Mouse (Mus musculus): ENCODE results near the gene Frmd4b. TPM values are rescaled to one million over a fixed set of nuclear protein-coding genes. Genes with fewer than 3 reads are reported as not detected.

Frmd4b gene
- polyA plus RNA-seq, 1 experiment from 2014 or later: 34.7 TPM

DNA sequence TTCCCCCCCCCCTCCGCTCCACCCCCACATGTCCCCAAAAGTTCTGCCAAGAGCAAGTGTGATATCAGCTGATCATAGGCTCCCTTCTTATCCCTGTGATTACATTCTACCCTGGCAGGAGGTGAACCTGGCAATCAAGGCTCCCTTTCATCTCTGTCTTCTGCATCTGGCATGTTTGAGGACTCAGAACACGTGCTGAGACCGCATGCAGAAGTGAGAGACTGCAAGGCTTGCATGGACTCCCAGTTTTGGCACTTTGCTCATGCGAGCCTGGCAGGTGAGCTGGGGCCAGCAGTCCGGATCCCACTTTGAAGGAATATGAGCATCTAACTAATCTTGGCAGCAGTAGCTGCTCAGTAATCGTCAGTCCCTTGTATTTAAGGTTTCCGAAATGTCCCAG, 39.1 kb downstream of the Frmd4b start:
- no peaks in the 10 kb centered on the region for H3K27me3 ChIP-seq
- no peak overlapping the region for H3K9ac ChIP-seq
- no peaks in the 10 kb centered on the region for H3K9me3 ChIP-seq (replicated peaks)
- H3K36me3 ChIP-seq (ENCODE audit: poor library complexity, severe bottlenecking): no peaks in the 10 kb centered on the region
- no peak overlapping the region for H3K4me3 ChIP-seq
- H3K4me2 ChIP-seq: no peak overlapping the region
- ATAC-seq: peak; percentile 63
- H3K27ac ChIP-seq: peak overlapping the region; percentile 37
- WGBS: 71% methylated on average over 7 of the region's 7 CpGs
- H3K4me1 ChIP-seq: peaks cover 44% of the 10 kb centered on the region

DNA sequence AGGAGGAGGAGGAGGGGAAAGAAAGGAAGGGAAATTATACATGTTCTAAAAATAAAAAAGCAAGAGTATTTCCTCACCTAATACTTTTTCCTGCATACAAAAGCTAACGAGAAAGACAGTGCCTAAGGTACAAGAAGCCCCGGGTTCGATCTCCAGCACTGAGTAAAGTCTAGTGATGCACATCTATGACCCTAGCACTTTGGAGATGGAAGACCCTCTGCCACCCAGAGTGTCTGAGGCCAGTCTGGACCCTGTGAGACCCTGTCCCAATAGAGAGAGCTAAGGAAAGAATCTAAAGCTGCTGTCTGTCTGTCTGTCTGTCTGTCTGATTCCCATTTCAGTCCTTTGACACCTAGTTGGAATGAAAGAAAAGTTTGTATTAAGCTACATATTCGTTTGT, 40.0 kb downstream of the Frmd4b start:
- no peak for ATAC-seq
- H3K27me3 ChIP-seq: no peaks in the 10 kb centered on the region
- peak overlapping the region; percentile 1; the same call in 1 of the 2 replicates for H3K9ac ChIP-seq
- H3K36me3 ChIP-seq (ENCODE audit: poor library complexity, severe bottlenecking): no peaks in the 10 kb centered on the region
- H3K4me3 ChIP-seq: no peak overlapping the region
- H3K27ac ChIP-seq: peak overlapping the region; percentile 83
- peak overlapping the region; percentile 27; the same call in 1 of the 2 replicates for H3K4me2 ChIP-seq
- H3K9me3 ChIP-seq (replicated peaks): no peaks in the 10 kb centered on the region
- WGBS: 43% methylated on average over 4 of the region's 4 CpGs
- H3K4me1 ChIP-seq: peaks cover 36% of the 10 kb centered on the region

- H3K4me3 ChIP-seq: no peak overlapping the region
- peak overlapping the region; percentile 1; the same call in 1 of the 2 replicates for H3K9ac ChIP-seq
- peak overlapping the region; percentile 83 for H3K27ac ChIP-seq
- H3K9me3 ChIP-seq (replicated peaks): no peaks in the 10 kb centered on the region
- H3K4me1 ChIP-seq: peaks cover 33% of the 10 kb centered on the region
- WGBS: 15% methylated on average over 7 of the region's 7 CpGs
- H3K36me3 ChIP-seq (ENCODE audit: poor library complexity, severe bottlenecking): no peaks in the 10 kb centered on the region
- peak; percentile 88 for ATAC-seq
- H3K4me2 ChIP-seq: peak overlapping the region; percentile 27
- no peaks in the 10 kb centered on the region for H3K27me3 ChIP-seq
These were observed 40.6 kb downstream of the Frmd4b start for GRCm38 (mm10) chr6:97576565-97577346.

DNA sequence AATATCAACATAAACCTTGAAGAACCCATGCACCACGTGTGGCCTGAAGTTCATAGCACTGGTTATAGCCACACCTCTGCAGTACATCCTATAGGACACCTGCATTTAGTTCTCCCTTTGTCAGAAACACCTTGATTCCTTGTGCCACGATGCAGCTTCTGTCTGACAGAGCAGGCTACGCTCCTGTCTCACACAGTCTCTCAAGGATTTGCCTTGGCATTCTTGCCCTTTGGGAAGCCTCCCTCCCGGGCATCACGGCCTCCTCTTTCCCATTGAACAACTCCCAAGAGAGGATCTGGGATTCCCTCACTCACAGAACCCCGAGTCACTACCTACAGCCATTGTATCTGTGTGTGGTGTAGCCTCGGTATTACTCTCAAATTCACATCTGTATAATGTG, 41.2 kb downstream of the Frmd4b start:
- no peak overlapping the region for H3K9ac ChIP-seq
- peak overlapping the region; percentile 83; the same call in 1 of the 2 replicates for H3K27ac ChIP-seq
- no peaks in the 10 kb centered on the region for H3K36me3 ChIP-seq (ENCODE audit: poor library complexity, severe bottlenecking)
- H3K4me1 ChIP-seq: peaks cover 33% of the 10 kb centered on the region
- no peak overlapping the region for H3K4me3 ChIP-seq
- H3K4me2 ChIP-seq: no peak overlapping the region
- no peak for ATAC-seq
- 78% methylated on average over 7 of the region's 7 CpGs for WGBS
- no peaks in the 10 kb centered on the region for H3K9me3 ChIP-seq (replicated peaks)
- no peaks in the 10 kb centered on the region for H3K27me3 ChIP-seq

DNA sequence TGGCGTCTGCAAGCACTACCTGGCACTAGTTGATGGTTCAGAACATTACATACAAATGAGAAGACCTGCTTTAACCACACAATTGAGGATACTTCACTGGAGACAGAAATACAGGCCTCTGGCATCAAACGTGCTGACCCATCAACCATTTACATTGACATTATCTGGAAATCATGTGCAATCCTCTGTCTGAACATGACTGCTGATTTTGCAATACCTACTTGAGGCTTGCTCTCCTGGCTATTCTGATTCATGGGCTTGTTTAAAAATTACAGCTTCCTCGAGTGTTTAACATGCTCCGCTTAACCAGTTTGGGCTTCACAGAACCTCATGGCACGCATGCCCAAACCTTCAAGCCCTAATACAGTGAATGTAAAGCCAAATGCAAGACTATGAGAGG, 42.4 kb downstream of the Frmd4b start:
- Histone ChIP-seq H3K4me3 (no peak overlapping the region), H3K9me3 (replicated peaks) (no peaks in the 10 kb centered on the region), H3K36me3 (ENCODE audit: poor library complexity, severe bottlenecking) (no peaks in the 10 kb centered on the region), H3K4me2 (no peak overlapping the region), H3K27me3 (no peaks in the 10 kb centered on the region), H3K9ac (no peak overlapping the region), H3K4me1 (peaks cover 33% of the 10 kb centered on the region), H3K27ac (no peak overlapping the region)
- 88% methylated on average over 5 of the region's 5 CpGs for whole genome bisulfite sequencing
- no peak for ATAC-seq

DNA sequence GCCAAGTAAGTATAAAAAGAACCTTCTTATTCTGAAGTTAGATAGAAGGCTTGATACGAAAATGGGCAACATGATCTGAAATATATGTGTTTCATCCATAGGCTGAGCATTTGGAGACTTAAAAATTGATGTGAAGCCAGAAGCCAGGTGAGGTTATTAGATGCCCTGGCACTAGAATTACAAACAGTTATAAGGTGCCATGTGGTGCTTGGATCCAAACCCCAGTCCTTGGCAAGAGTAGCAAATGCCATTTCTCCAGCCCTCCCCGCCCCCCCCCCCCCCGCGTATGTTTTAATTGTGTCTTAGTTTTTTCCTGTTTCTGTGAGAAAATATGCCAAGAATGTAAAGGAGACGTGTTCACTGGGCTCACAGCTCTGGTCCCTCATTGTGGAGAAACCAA, 45.1 kb downstream of the Frmd4b start:
- no peak for ATAC-seq
- 89% methylated on average over 5 of the region's 5 CpGs for WGBS
- Histone ChIP-seq H3K27me3 (no peaks in the 10 kb centered on the region), H3K4me3 (no peak overlapping the region), H3K4me1 (peaks cover 21% of the 10 kb centered on the region), H3K36me3 (ENCODE audit: poor library complexity, severe bottlenecking) (no peaks in the 10 kb centered on the region), H3K9ac (no peak overlapping the region), H3K27ac (no peak overlapping the region), H3K4me2 (no peak overlapping the region), H3K9me3 (replicated peaks) (no peaks in the 10 kb centered on the region)

DNA sequence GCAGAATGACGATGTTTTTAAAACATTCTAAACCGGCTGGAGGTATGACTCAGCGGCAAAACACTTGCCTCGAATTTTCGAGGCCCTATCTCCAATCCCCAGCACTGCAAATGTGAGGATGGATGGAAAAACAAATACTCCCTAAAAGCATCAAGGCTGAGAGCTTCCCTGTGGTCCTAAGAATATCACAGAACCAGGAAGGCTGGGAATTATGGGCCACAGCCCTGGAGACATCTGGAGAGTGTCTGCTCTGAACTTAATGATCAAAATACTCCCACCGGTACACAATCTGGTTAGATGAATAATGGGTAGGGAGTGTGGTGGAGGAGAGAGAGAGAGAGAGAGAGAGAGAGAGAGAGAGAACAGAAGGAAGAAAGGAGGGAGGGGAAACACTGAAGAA, 48.8 kb downstream of the Frmd4b start:
- H3K9me3 ChIP-seq (replicated peaks): no peaks in the 10 kb centered on the region
- WGBS: 79% methylated on average over 6 of the region's 6 CpGs
- ATAC-seq: no peak

GRCm38 (mm10) chr6:97566746-97567145, 50.6 kb downstream of the Frmd4b start:
- no peak overlapping the region for H3K4me3 ChIP-seq
- H3K4me2 ChIP-seq: no peak overlapping the region
- no peaks in the 10 kb centered on the region for H3K9me3 ChIP-seq (replicated peaks)
- H3K4me1 ChIP-seq: peaks cover 12% of the 10 kb centered on the region; the same call in 1 of the 2 replicates
- H3K27me3 ChIP-seq: no peaks in the 10 kb centered on the region
- no peak overlapping the region for H3K9ac ChIP-seq
- no peak for ATAC-seq
- no peak overlapping the region for H3K27ac ChIP-seq
- WGBS: 80% methylated on average over 4 of the region's 4 CpGs
- no peaks in the 10 kb centered on the region for H3K36me3 ChIP-seq (ENCODE audit: poor library complexity, severe bottlenecking)

More for the DNA sequence above, 48.8 kb downstream of the Frmd4b start:
- Histone ChIP-seq H3K4me2 (no peak overlapping the region), H3K9ac (no peak overlapping the region), H3K27me3 (no peaks in the 10 kb centered on the region), H3K27ac (no peak overlapping the region), H3K36me3 (ENCODE audit: poor library complexity, severe bottlenecking) (no peaks in the 10 kb centered on the region), H3K4me1 (peaks cover 12% of the 10 kb centered on the region; the same call in 1 of the 2 replicates), H3K4me3 (no peak overlapping the region)

- Histone ChIP-seq H3K27ac (peak overlapping the region; percentile 16), H3K9ac (no peak overlapping the region), H3K4me2 (no peak overlapping the region), H3K9me3 (replicated peaks) (no peaks in the 10 kb centered on the region), H3K4me1 (peaks cover 48% of the 10 kb centered on the region), H3K27me3 (no peaks in the 10 kb centered on the region), H3K4me3 (no peak overlapping the region), H3K36me3 (ENCODE audit: poor library complexity, severe bottlenecking) (no peaks in the 10 kb centered on the region)
- WGBS: 69% methylated on average over 8 of the region's 8 CpGs
- no peak for ATAC-seq
These were observed 60.2 kb downstream of the Frmd4b start for GRCm38 (mm10) chr6:97557147-97557546.

DNA sequence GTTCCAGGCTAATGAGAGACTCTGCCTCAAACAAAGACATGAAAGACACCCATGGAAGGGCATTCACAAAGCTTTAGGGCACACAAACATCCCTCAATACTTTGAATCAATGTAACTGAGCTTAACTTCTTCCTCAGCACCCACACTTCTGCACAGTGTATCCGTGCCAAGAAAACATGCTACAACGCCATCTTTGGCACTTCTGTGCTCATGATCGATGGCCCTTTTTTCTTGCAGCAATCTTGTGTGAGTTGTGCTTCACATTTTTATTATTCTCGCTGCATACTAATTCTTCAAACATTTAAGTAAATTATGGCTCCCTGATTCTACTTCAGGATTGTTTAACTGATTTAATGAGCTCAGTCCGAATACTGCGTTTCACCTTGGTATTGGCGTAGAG, 61.7 kb downstream of the Frmd4b start:
- H3K9ac ChIP-seq: no peak overlapping the region
- H3K9me3 ChIP-seq (replicated peaks): no peaks in the 10 kb centered on the region
- no peak for ATAC-seq
- no peaks in the 10 kb centered on the region for H3K36me3 ChIP-seq (ENCODE audit: poor library complexity, severe bottlenecking)
- H3K4me3 ChIP-seq: no peak overlapping the region
- H3K4me1 ChIP-seq: peaks cover 61% of the 10 kb centered on the region
- no peaks in the 10 kb centered on the region for H3K27me3 ChIP-seq
- no peak overlapping the region for H3K27ac ChIP-seq
- WGBS: 88% methylated on average over 7 of the region's 7 CpGs
- no peak overlapping the region for H3K4me2 ChIP-seq

DNA sequence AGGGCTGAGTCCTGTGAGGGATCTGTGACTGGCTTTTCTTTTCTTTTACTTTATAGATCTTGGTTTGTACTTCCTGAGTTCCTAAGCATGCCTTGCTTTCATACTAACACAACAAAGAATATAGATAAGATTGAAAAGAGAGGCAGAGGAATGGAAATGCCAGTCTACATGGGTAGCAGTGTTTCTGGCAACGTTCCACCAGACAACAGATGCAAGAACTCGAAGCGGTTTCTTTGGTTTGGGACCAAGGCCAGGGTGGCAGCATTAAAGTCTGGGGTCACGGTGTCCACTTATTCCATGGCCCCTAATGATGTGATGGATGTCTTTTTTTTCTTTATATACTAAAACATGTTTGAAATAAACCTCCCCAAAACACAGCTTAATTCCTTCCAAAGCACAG, 63.9 kb downstream of the Frmd4b start:
- H3K27ac ChIP-seq: peak overlapping the region; percentile 66
- H3K36me3 ChIP-seq (ENCODE audit: poor library complexity, severe bottlenecking): no peaks in the 10 kb centered on the region
- WGBS: 35% methylated on average over 4 of the region's 4 CpGs
- H3K27me3 ChIP-seq: no peaks in the 10 kb centered on the region
- no peak overlapping the region for H3K4me3 ChIP-seq
- H3K4me1 ChIP-seq: peaks cover 68% of the 10 kb centered on the region
- H3K9me3 ChIP-seq (replicated peaks): no peaks in the 10 kb centered on the region
- H3K4me2 ChIP-seq: no peak overlapping the region
- ATAC-seq: no peak
- H3K9ac ChIP-seq: no peak overlapping the region

DNA sequence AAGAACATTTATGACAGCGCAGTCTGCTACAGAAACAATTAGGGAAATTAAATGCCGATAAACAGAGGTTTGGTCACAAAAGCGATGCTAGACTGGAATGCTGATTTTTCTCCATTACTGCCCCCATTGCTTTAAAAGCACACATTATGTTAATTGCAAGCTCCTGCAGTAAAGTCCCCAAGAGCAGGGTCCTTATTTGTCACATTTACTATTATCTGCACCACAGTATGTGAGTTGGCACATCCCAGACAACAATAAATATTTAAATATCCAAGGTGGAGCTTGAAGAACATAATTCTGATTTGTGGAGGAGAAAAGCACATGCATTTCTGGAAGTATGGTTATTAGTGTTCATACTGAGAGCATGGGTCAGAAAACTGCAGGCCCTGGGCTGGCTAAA, 64.8 kb downstream of the Frmd4b start:
- Histone ChIP-seq H3K9me3 (replicated peaks) (no peaks in the 10 kb centered on the region), H3K4me3 (no peak overlapping the region), H3K27ac (peak overlapping the region; percentile 66), H3K9ac (no peak overlapping the region), H3K4me2 (no peak overlapping the region), H3K4me1 (peaks cover 67% of the 10 kb centered on the region), H3K36me3 (ENCODE audit: poor library complexity, severe bottlenecking) (0 out of 2 replicates have a peak, but pooled peaks cover under 1% of the 10 kb centered on the region), H3K27me3 (no peaks in the 10 kb centered on the region)
- WGBS: 47% methylated on average over 3 of the region's 3 CpGs
- ATAC-seq: no peak

DNA sequence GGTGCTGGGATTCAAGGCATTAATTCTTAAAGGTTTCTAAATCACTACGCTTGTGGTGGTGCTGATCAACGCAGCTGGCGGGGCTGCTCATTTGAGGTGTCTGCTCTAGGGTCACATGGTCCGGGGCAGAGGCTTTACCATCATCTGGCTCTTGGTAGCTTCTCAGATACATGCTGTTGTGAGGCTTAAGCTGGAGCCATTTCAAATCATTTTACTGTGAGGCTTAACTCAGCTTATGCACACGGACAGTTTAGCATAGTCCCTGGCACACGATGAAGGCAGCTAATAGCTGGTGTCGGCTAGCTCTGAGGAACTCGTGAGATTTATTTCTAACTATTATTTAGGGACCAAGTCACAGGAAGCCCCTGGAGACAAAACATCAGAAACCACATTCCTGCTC, 65.5 kb downstream of the Frmd4b start:
- Histone ChIP-seq H3K9me3 (replicated peaks) (peaks cover 6% of the 10 kb centered on the region; the same call in 1 of the 2 replicates), H3K27me3 (no peaks in the 10 kb centered on the region), H3K27ac (peak overlapping the region; percentile 72), H3K4me3 (no peak overlapping the region), H3K4me2 (no peak overlapping the region), H3K9ac (no peak overlapping the region), H3K36me3 (ENCODE audit: poor library complexity, severe bottlenecking) (peaks cover 8% of the 10 kb centered on the region), H3K4me1 (peaks cover 60% of the 10 kb centered on the region)
- peak; percentile 68 for ATAC-seq
- WGBS: 51% methylated on average over 8 of the region's 8 CpGs

All from forebrain, embryonic 13.5 days (tissue).